Mouse (Mus musculus): ENCODE measurements around the gene Sf3a2. TPM values are rescaled to one million over a fixed set of nuclear protein-coding genes. Genes with fewer than 3 reads are reported as not detected.

Sf3a2 gene
- polyA plus RNA-seq, 1 experiment from 2014 or later: 61.9 TPM

DNA sequence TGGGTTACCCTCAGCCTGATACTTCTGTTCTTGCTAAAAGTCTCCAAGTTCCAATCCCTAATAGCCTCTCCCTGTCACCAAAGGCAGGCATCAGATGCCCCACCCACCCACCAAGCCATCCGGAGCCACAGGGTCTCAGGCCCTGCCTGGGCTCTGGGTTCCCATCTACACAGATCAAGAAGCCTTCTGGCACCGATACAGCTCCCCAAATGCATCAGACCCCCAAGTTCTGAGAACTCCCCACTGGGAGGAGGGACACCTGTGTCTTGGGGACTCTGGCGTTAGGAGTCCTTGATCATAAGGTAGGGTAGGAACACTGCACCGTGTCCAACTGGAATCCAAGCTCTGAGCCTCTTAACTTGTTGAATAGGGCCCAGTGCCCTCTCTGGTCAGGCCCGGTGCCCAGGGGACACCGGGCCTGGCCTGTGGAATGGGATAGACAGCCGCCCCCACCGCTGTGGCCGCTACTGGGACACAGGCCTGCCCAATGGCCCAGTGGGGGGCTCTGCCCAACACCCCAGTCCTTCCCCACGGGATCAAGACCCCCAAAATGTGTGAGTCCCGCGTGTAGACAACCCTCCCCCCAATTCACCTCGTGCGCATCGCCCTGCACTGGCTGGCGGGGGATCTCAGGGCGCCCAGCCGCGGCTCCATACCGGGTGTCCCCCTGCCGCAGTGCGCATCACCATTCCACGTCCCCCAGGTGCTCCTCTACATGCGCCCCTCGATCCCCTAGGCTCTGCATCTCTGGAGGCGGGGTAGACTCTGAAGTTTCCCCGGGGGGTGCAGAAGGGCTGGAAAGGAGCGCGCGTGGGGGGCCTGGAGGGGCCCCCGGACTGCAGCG lies 45.3 kb downstream of the Sf3a2 start:
- peaks cover 20% of the 10 kb centered on the region for H3K27me3 ChIP-seq (ENCODE audit: insufficient read depth, low read length)
- peak overlapping the region; percentile 38 for H3K4me3 ChIP-seq (replicated peaks; ENCODE audit: low read depth, low read length)
- no peaks in the 10 kb centered on the region for H3K36me3 ChIP-seq (ENCODE audit: insufficient read depth, low read length)
- peak overlapping the region; percentile 84 for H3K4me2 ChIP-seq (ENCODE audit: low read length)
- ATAC-seq (replicated peaks; ENCODE audit: low FRiP score, low read depth) (no peak), DNase-seq (ENCODE audit: low spot score) (no peak)
- no peaks in the 10 kb centered on the region for H3K4me1 ChIP-seq (replicated peaks; ENCODE audit: insufficient read depth, low read length)
- no peaks in the 10 kb centered on the region for H3K9me3 ChIP-seq (replicated peaks; ENCODE audit: low read length)
- WGBS: 10% methylated on average over 30 of the region's 32 CpGs
- H3K9ac ChIP-seq (ENCODE audit: low read depth, low read length): peak overlapping the region; percentile 42
- H3K27ac ChIP-seq: no peak overlapping the region
- TF ChIP-seq CTCF (IDR thresholded peaks at IDR 0.05; ENCODE audit: low read depth): no peak

GRCm38 (mm10) chr10:80843931-80844547 lies 46.0 kb downstream of the Sf3a2 start, which contains the start of gene Lingo3:
Gene Lingo3, minus strand, starts transcription at chr10:80844039.
- Histone ChIP-seq H3K27me3 (ENCODE audit: insufficient read depth, low read length) (peaks cover 20% of the 10 kb centered on the region), H3K4me1 (replicated peaks; ENCODE audit: insufficient read depth, low read length) (no peaks in the 10 kb centered on the region), H3K9me3 (replicated peaks; ENCODE audit: low read length) (no peaks in the 10 kb centered on the region), H3K9ac (ENCODE audit: low read depth, low read length) (peak within 1 kb of the TSS; percentile 42), H3K4me3 (replicated peaks; ENCODE audit: low read depth, low read length) (peak within 1 kb of the TSS; percentile 38), H3K36me3 (ENCODE audit: insufficient read depth, low read length) (no peaks in the 10 kb centered on the region), H3K4me2 (ENCODE audit: low read length) (peak within 1 kb of the TSS; percentile 84), H3K27ac (no peak within 1 kb of the TSS)
- TF ChIP-seq CTCF (IDR thresholded peaks at IDR 0.05; ENCODE audit: low read depth): no peak
- no peak; the same call in 1 of the 2 replicates for ATAC-seq (replicated peaks; ENCODE audit: low FRiP score, low read depth)
- WGBS: 4% methylated on average over 51 of the region's 51 CpGs
- no peak for DNase-seq (ENCODE audit: low spot score)

- Histone ChIP-seq H3K27me3 (ENCODE audit: insufficient read depth, low read length) (peaks cover 20% of the 10 kb centered on the region), H3K4me1 (replicated peaks; ENCODE audit: insufficient read depth, low read length) (no peaks in the 10 kb centered on the region), H3K4me3 (replicated peaks; ENCODE audit: low read depth, low read length) (no peak overlapping the region), H3K36me3 (ENCODE audit: insufficient read depth, low read length) (no peaks in the 10 kb centered on the region), H3K27ac (no peak overlapping the region), H3K9ac (ENCODE audit: low read depth, low read length) (no peak overlapping the region), H3K9me3 (replicated peaks; ENCODE audit: low read length) (no peaks in the 10 kb centered on the region), H3K4me2 (ENCODE audit: low read length) (no peak overlapping the region)
- TF ChIP-seq CTCF (IDR thresholded peaks at IDR 0.05; ENCODE audit: low read depth): no peak
- ATAC-seq (replicated peaks; ENCODE audit: low FRiP score, low read depth) (no peak), DNase-seq (ENCODE audit: low spot score) (no peak)
- 63% methylated on average over 8 of the region's 8 CpGs for WGBS
Observed at GRCm38 (mm10) chr10:80845055-80845693, 47.2 kb downstream of the Sf3a2 start.

- H3K9me3 ChIP-seq (replicated peaks; ENCODE audit: low read length): no peaks in the 10 kb centered on the region
- WGBS: 59% methylated on average over 12 of the region's 12 CpGs
- no peak for TF ChIP-seq CTCF (IDR thresholded peaks at IDR 0.05; ENCODE audit: low read depth)
Observed at GRCm38 (mm10) chr10:80845732-80846131, 47.7 kb downstream of the Sf3a2 start.

GRCm38 (mm10) chr10:80848571-80848970 lies 50.6 kb downstream of the Sf3a2 start:
- Histone ChIP-seq H3K4me3 (replicated peaks; ENCODE audit: low read depth, low read length) (no peak overlapping the region), H3K9me3 (replicated peaks; ENCODE audit: low read length) (no peaks in the 10 kb centered on the region), H3K27ac (no peak overlapping the region), H3K27me3 (ENCODE audit: insufficient read depth, low read length) (peaks cover 14% of the 10 kb centered on the region), H3K4me1 (replicated peaks; ENCODE audit: insufficient read depth, low read length) (0 out of 2 replicates have a peak, but pooled peaks cover under 1% of the 10 kb centered on the region), H3K36me3 (ENCODE audit: insufficient read depth, low read length) (peaks cover 19% of the 10 kb centered on the region; the same call in 1 of the 2 replicates), H3K4me2 (ENCODE audit: low read length) (no peak overlapping the region), H3K9ac (ENCODE audit: low read depth, low read length) (no peak overlapping the region)
- WGBS: 7% methylated on average over 10 of the region's 10 CpGs
- peak; percentile 60; the same call in 1 of the 2 replicates for ATAC-seq (replicated peaks; ENCODE audit: low FRiP score, low read depth)
- no peak for TF ChIP-seq CTCF (IDR thresholded peaks at IDR 0.05; ENCODE audit: low read depth)
- DNase-seq (ENCODE audit: low spot score): peak; percentile 62

More at GRCm38 (mm10) chr10:80845732-80846131, 47.7 kb downstream of the Sf3a2 start:
- no peak overlapping the region for H3K4me3 ChIP-seq (replicated peaks; ENCODE audit: low read depth, low read length)
- no peaks in the 10 kb centered on the region for H3K36me3 ChIP-seq (ENCODE audit: insufficient read depth, low read length)
- H3K27me3 ChIP-seq (ENCODE audit: insufficient read depth, low read length): peaks cover 20% of the 10 kb centered on the region
- H3K27ac ChIP-seq: no peak overlapping the region
- H3K9ac ChIP-seq (ENCODE audit: low read depth, low read length): no peak overlapping the region
- H3K4me2 ChIP-seq (ENCODE audit: low read length): no peak overlapping the region
- no peaks in the 10 kb centered on the region for H3K4me1 ChIP-seq (replicated peaks; ENCODE audit: insufficient read depth, low read length)
- no peak for DNase-seq (ENCODE audit: low spot score)
- ATAC-seq (replicated peaks; ENCODE audit: low FRiP score, low read depth): no peak

MicroRNAs encoded within 50 kb of the gene (microRNA counts, 519-probe panel; counts per million panel counts)
- microRNA mmu-miR-1982: 330 counts per million, percentile 68 among the panel's probes with 10 or more counts

Small RNA genes within 50 kb of the gene (microRNA-seq; reads per million reads assigned to microRNA genes)
- gene Mir1982: 2.6 reads per million, percentile 5 among the genes with 10 or more reads in this experiment

Other genes starting within 250 kb of the Sf3a2 start
- gene Rexo1, start 236.6 kb upstream of the Sf3a2 start, polyA plus RNA-seq (2015; fragmentation: Nextera tagmentation; extraction: Ambion mirVana): 16.8 and 17.3 TPM in 2 replicates
- 8.1 and 8.8 TPM in 2 replicates for gene Klf16, start 220.9 kb upstream of the Sf3a2 start, polyA plus RNA-seq (2015; fragmentation: Nextera tagmentation; extraction: Ambion mirVana)
- gene Abhd17a, start 207.9 kb upstream of the Sf3a2 start, polyA plus RNA-seq (2015; fragmentation: Nextera tagmentation; extraction: Ambion mirVana): 104 and 121 TPM in 2 replicates
- gene Scamp4, start 195.3 kb upstream of the Sf3a2 start, polyA plus RNA-seq (2015; fragmentation: Nextera tagmentation; extraction: Ambion mirVana): 80.7 and 87.2 TPM in 2 replicates
- gene Adat3, start 195.3 kb upstream of the Sf3a2 start, polyA plus RNA-seq (2015; fragmentation: Nextera tagmentation; extraction: Ambion mirVana): 5.0 and 6.1 TPM in 2 replicates
- 1.4 TPM in 2 replicates for gene Gm49322, start 192.2 kb upstream of the Sf3a2 start, polyA plus RNA-seq (2015; fragmentation: Nextera tagmentation; extraction: Ambion mirVana)
- 137 and 139 TPM in 2 replicates for gene Csnk1g2, start 175.4 kb upstream of the Sf3a2 start, polyA plus RNA-seq (2015; fragmentation: Nextera tagmentation; extraction: Ambion mirVana)
- gene Btbd2, start 141.1 kb upstream of the Sf3a2 start, polyA plus RNA-seq (2015; fragmentation: Nextera tagmentation; extraction: Ambion mirVana): 62.7 and 64.5 TPM in 2 replicates
- gene Mknk2, start 120.1 kb upstream of the Sf3a2 start, polyA plus RNA-seq (2015; fragmentation: Nextera tagmentation; extraction: Ambion mirVana): 75.8 and 85.5 TPM in 2 replicates
- gene Mob3a, start 96.2 kb upstream of the Sf3a2 start, polyA plus RNA-seq (2015; fragmentation: Nextera tagmentation; extraction: Ambion mirVana): 22.3 and 26.7 TPM in 2 replicates
- gene Izumo4, start 96.0 kb upstream of the Sf3a2 start, polyA plus RNA-seq (2015; fragmentation: Nextera tagmentation; extraction: Ambion mirVana): 22.4 and 24.5 TPM in 2 replicates
- gene Ap3d1, start 55.9 kb upstream of the Sf3a2 start, polyA plus RNA-seq (2015; fragmentation: Nextera tagmentation; extraction: Ambion mirVana): 54.2 and 58.3 TPM in 2 replicates
- gene Dot1l, start 43.0 kb upstream of the Sf3a2 start, polyA plus RNA-seq (2015; fragmentation: Nextera tagmentation; extraction: Ambion mirVana): 9.7 and 9.9 TPM in 2 replicates
- 83.7 and 86.6 TPM in 2 replicates for gene Plekhj1, start 428 bp downstream of the Sf3a2 start, polyA plus RNA-seq (2015; fragmentation: Nextera tagmentation; extraction: Ambion mirVana)
- gene Amh, start 7.0 kb downstream of the Sf3a2 start, polyA plus RNA-seq (2015; fragmentation: Nextera tagmentation; extraction: Ambion mirVana): 0.09 TPM in 1 of 2 replicates, not detected in the other
- gene Jsrp1, start 15.3 kb downstream of the Sf3a2 start, polyA plus RNA-seq (2015; fragmentation: Nextera tagmentation; extraction: Ambion mirVana): 4.0 and 4.6 TPM in 2 replicates
- 1,422 and 1,480 TPM in 2 replicates for gene Oaz1, start 28.5 kb downstream of the Sf3a2 start, polyA plus RNA-seq (2015; fragmentation: Nextera tagmentation; extraction: Ambion mirVana)
- gene Lingo3, start 45.8 kb downstream of the Sf3a2 start, polyA plus RNA-seq (2015; fragmentation: Nextera tagmentation; extraction: Ambion mirVana): 0.61 and 0.89 TPM in 2 replicates
- gene Lsm7, start 57.0 kb downstream of the Sf3a2 start, polyA plus RNA-seq (2015; fragmentation: Nextera tagmentation; extraction: Ambion mirVana): 269 and 270 TPM in 2 replicates
- 34.3 and 36.1 TPM in 2 replicates for gene Sppl2b, start 57.1 kb downstream of the Sf3a2 start, polyA plus RNA-seq (2015; fragmentation: Nextera tagmentation; extraction: Ambion mirVana)
- gene Tmprss9, start 73.7 kb downstream of the Sf3a2 start, polyA plus RNA-seq (2015; fragmentation: Nextera tagmentation; extraction: Ambion mirVana): 0.04 TPM in 1 of 2 replicates, not detected in the other
- gene Timm13, start 102.8 kb downstream of the Sf3a2 start, polyA plus RNA-seq (2015; fragmentation: Nextera tagmentation; extraction: Ambion mirVana): 434 and 437 TPM in 2 replicates
- 21.9 and 26.0 TPM in 2 replicates for gene Lmnb2, start 120.0 kb downstream of the Sf3a2 start, polyA plus RNA-seq (2015; fragmentation: Nextera tagmentation; extraction: Ambion mirVana)
- 17.4 and 20.8 TPM in 2 replicates for gene Gadd45b, start 131.9 kb downstream of the Sf3a2 start, polyA plus RNA-seq (2015; fragmentation: Nextera tagmentation; extraction: Ambion mirVana)
- 3.4 TPM in 2 replicates for gene Gng7, start 216.7 kb downstream of the Sf3a2 start, polyA plus RNA-seq (2015; fragmentation: Nextera tagmentation; extraction: Ambion mirVana)
- gene Diras1, start 227.5 kb downstream of the Sf3a2 start, polyA plus RNA-seq (2015; fragmentation: Nextera tagmentation; extraction: Ambion mirVana): 0.11 TPM in 1 of 2 replicates, not detected in the other
- 13.4 and 13.9 TPM in 2 replicates for gene Slc39a3, start 239.2 kb downstream of the Sf3a2 start, polyA plus RNA-seq (2015; fragmentation: Nextera tagmentation; extraction: Ambion mirVana)